Mouse (Mus musculus) inflammation-experienced regulatory T-cells, adult 6 months (primary cell): Measurements from ENCODE around the gene Mertk. TPM values are rescaled to one million over a fixed set of nuclear protein-coding genes. Genes with fewer than 3 reads are reported as not detected.

Source experiments
- ATAC-seq: one replicate; pipeline ENCODE4 v1.8.0; 2017
- polyA plus RNA-seq, 3 experiments: library from polyadenylated mRNA; unstranded; fragments of 100-300 nt; shearing (Covaris generic); gene quantifications; one replicate each; pipeline ENCODE4 v1.2.1; 2017

Gene Mertk
- polyA plus RNA-seq, 3 experiments from 2014 or later: 0.08 to 0.40 TPM; not detected in 1

GRCm38 (mm10) chr2:128770557-128770956 is 71.8 kb downstream of the Mertk start:
- ATAC-seq: no peak

GRCm38 (mm10) chr2:128771048-128771447 is 72.3 kb downstream of the Mertk start:
- ATAC-seq: no peak

- no peak for ATAC-seq
Measured at GRCm38 (mm10) chr2:128771750-128772338, 73.1 kb downstream of the Mertk start.

- ATAC-seq: no peak
Measured at GRCm38 (mm10) chr2:128782231-128782630, 83.5 kb downstream of the Mertk start.

- ATAC-seq: no peak
Measured at GRCm38 (mm10) chr2:128783660-128784345, 85.0 kb downstream of the Mertk start.

GRCm38 (mm10) chr2:128784814-128785213 is 86.1 kb downstream of the Mertk start:
- ATAC-seq: no peak

- no peak for ATAC-seq
Measured at GRCm38 (mm10) chr2:128786341-128786740, 87.6 kb downstream of the Mertk start.

GRCm38 (mm10) chr2:128786795-128787194 is 88.0 kb downstream of the Mertk start:
- ATAC-seq: no peak

GRCm38 (mm10) chr2:128787805-128788204 is 89.0 kb downstream of the Mertk start:
- no peak for ATAC-seq

GRCm38 (mm10) chr2:128790875-128791614 is 92.3 kb downstream of the Mertk start:
- no peak for ATAC-seq

GRCm38 (mm10) chr2:128793958-128794357 is 95.2 kb downstream of the Mertk start:
- no peak for ATAC-seq

GRCm38 (mm10) chr2:128796463-128796862 is 97.7 kb downstream of the Mertk start:
- ATAC-seq: no peak

- no peak for ATAC-seq
Measured at GRCm38 (mm10) chr2:128803441-128803840, 104.7 kb downstream of the Mertk start.

- no peak for ATAC-seq
Measured at GRCm38 (mm10) chr2:128805341-128805740, 106.6 kb downstream of the Mertk start.

GRCm38 (mm10) chr2:128806561-128806960 is 107.8 kb downstream of the Mertk start:
- no peak for ATAC-seq

GRCm38 (mm10) chr2:128812761-128813160 is 114.0 kb downstream of the Mertk start:
- ATAC-seq: no peak

- ATAC-seq: no peak
Measured at GRCm38 (mm10) chr2:128816311-128816710, 117.6 kb downstream of the Mertk start.

GRCm38 (mm10) chr2:128816916-128817315 is 118.2 kb downstream of the Mertk start:
- no peak for ATAC-seq

GRCm38 (mm10) chr2:128817387-128817785 is 118.6 kb downstream of the Mertk start:
- peak; percentile 42 for ATAC-seq

GRCm38 (mm10) chr2:128817786-128818681 is 119.3 kb downstream of the Mertk start, which contains the start of gene Tmem87b:
TSS of gene Tmem87b (plus strand) at chr2:128818118.
- peak; percentile 88 for ATAC-seq

- ATAC-seq: no peak
Measured at GRCm38 (mm10) chr2:128818956-128819643, 120.3 kb downstream of the Mertk start.

GRCm38 (mm10) chr2:128820631-128821030 is 121.9 kb downstream of the Mertk start:
- ATAC-seq: no peak
